Mouse (Mus musculus): ENCODE measurements at regions not wholly inside any gene's neighbourhood (a gene's known extent, or its start where the extent isn't known, plus 50 kb on each side); places are given as distances from the start of the nearest gene placed in this dataset.

GRCm38 (mm10) chr1:78050231-78050630 lies 146.7 kb downstream of the Pax3 start:
- ATAC-seq (no peak), DNase-seq (ENCODE audit: low spot score) (no peak)
- H3K9ac ChIP-seq (replicated peaks; ENCODE audit: low read depth) = no peak overlapping the region
- H3K4me3 ChIP-seq (ENCODE audit: low read depth, low read length) = no peak overlapping the region
- H3K4me2 ChIP-seq (replicated peaks; ENCODE audit: low read depth, low read length) = no peak overlapping the region
- no peaks in the 10 kb centered on the region for H3K4me1 ChIP-seq (ENCODE audit: insufficient read depth, low read depth, low read length)
- H3K36me3 ChIP-seq (ENCODE audit: insufficient read depth, low read length) = no peaks in the 10 kb centered on the region
- no peaks in the 10 kb centered on the region for H3K9me3 ChIP-seq (ENCODE audit: low read length)
- H3K27me3 ChIP-seq (replicated peaks; ENCODE audit: insufficient read depth, low read length) = no peaks in the 10 kb centered on the region
- no peak overlapping the region for H3K27ac ChIP-seq (ENCODE audit: low read length)
- no peak for TF ChIP-seq CTCF (IDR thresholded peaks at IDR 0.05)
- TF ChIP-seq EP300 (IDR thresholded peaks at IDR 0.05) = no peak
- 81% methylated on average over 3 of the region's 3 CpGs for WGBS

DNA sequence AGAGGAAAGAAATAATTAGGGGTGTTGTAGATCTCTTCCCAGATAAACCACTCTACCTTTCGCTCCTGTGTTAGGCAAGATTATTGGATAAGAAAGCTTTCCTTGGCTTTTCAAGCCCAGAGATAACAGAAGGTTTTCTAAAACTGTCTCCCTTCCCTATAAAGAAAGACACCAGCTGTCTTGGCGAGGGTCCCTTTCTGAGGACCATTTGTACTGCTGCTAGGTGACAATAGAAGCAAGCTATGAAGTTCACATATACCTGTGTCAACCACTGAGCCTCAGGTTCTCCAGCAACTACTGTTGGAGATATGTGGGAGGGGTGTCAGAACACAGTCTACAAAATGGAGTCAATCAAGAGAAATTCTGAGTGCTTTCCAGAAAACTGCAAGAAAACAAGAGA lies 164.6 kb downstream of the Pax3 start:
- no peak for ATAC-seq
- WGBS = 73% methylated on average over 2 of the region's 2 CpGs
- DNase-seq (ENCODE audit: low spot score) = no peak

DNA sequence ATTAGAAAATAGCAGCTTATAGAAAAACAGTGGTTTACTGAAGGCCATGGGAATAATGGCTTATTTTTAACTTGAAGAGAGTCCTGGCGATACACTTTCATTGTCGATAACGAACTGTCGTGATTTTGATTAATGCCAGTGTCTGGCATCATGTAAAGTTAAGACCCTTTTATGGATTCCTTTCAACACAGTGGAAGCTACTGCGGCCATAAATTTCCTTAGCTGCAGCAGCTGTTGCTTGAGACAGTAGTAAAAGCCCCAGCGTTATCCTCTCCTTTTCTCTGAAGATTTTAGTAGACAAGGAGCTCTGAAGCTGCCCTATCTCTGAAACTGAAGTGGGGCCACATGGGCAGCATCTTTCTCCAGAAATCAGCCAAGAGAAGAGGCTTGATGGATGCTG lies 175.2 kb downstream of the Pax3 start:
- Histone ChIP-seq H3K4me2 (replicated peaks; ENCODE audit: low read depth, low read length) (no peak overlapping the region), H3K4me1 (ENCODE audit: insufficient read depth, low read depth, low read length) (no peaks in the 10 kb centered on the region), H3K9ac (replicated peaks; ENCODE audit: low read depth) (no peak overlapping the region), H3K27me3 (replicated peaks; ENCODE audit: insufficient read depth, low read length) (no peaks in the 10 kb centered on the region), H3K9me3 (ENCODE audit: low read length) (no peaks in the 10 kb centered on the region), H3K27ac (ENCODE audit: low read length) (no peak overlapping the region), H3K36me3 (ENCODE audit: insufficient read depth, low read length) (no peaks in the 10 kb centered on the region), H3K4me3 (ENCODE audit: low read depth, low read length) (no peak overlapping the region)
- ATAC-seq = no peak
- TF ChIP-seq EP300 (IDR thresholded peaks at IDR 0.05) (no peak), CTCF (IDR thresholded peaks at IDR 0.05) (no peak)
- 53% methylated on average over 6 of the region's 6 CpGs for WGBS
- no peak for DNase-seq (ENCODE audit: low spot score)

More for the DNA sequence above, 164.6 kb downstream of the Pax3 start:
- Histone ChIP-seq H3K4me2 (replicated peaks; ENCODE audit: low read depth, low read length) (no peak overlapping the region), H3K9ac (replicated peaks; ENCODE audit: low read depth) (no peak overlapping the region), H3K9me3 (ENCODE audit: low read length) (no peaks in the 10 kb centered on the region), H3K36me3 (ENCODE audit: insufficient read depth, low read length) (no peaks in the 10 kb centered on the region), H3K4me1 (ENCODE audit: insufficient read depth, low read depth, low read length) (no peaks in the 10 kb centered on the region), H3K27me3 (replicated peaks; ENCODE audit: insufficient read depth, low read length) (no peaks in the 10 kb centered on the region), H3K27ac (ENCODE audit: low read length) (no peak overlapping the region), H3K4me3 (ENCODE audit: low read depth, low read length) (no peak overlapping the region)
- TF ChIP-seq CTCF (IDR thresholded peaks at IDR 0.05) (no peak), EP300 (IDR thresholded peaks at IDR 0.05) (no peak)

DNA sequence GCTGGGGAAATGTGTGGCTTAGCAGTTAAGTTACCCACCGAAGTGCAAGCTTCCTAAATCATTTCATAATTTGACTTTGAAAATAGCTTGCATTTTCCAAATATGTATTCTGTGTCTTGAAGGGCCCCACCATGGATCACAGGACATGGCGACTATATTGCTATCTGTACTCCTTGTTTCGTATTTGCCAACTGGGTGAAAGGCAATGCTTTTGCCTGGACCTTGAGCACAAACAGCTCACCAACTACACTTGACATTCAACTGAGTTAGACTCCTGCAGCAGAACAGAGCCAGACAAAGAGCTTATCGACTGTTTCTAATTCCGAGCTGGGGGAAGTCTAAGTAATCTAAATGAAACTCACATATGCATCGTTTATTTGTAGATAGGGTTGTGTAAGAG lies 175.9 kb downstream of the Pax3 start:
- Histone ChIP-seq H3K9ac (replicated peaks; ENCODE audit: low read depth) (no peak overlapping the region), H3K27me3 (replicated peaks; ENCODE audit: insufficient read depth, low read length) (no peaks in the 10 kb centered on the region), H3K9me3 (ENCODE audit: low read length) (no peaks in the 10 kb centered on the region), H3K36me3 (ENCODE audit: insufficient read depth, low read length) (no peaks in the 10 kb centered on the region), H3K27ac (ENCODE audit: low read length) (no peak overlapping the region), H3K4me3 (ENCODE audit: low read depth, low read length) (no peak overlapping the region), H3K4me1 (ENCODE audit: insufficient read depth, low read depth, low read length) (no peaks in the 10 kb centered on the region), H3K4me2 (replicated peaks; ENCODE audit: low read depth, low read length) (no peak overlapping the region)
- DNase-seq (ENCODE audit: low spot score) (no peak), ATAC-seq (no peak)
- TF ChIP-seq EP300 (IDR thresholded peaks at IDR 0.05) (no peak), CTCF (IDR thresholded peaks at IDR 0.05) (no peak)
- WGBS = 84% methylated on average over 6 of the region's 6 CpGs

DNA sequence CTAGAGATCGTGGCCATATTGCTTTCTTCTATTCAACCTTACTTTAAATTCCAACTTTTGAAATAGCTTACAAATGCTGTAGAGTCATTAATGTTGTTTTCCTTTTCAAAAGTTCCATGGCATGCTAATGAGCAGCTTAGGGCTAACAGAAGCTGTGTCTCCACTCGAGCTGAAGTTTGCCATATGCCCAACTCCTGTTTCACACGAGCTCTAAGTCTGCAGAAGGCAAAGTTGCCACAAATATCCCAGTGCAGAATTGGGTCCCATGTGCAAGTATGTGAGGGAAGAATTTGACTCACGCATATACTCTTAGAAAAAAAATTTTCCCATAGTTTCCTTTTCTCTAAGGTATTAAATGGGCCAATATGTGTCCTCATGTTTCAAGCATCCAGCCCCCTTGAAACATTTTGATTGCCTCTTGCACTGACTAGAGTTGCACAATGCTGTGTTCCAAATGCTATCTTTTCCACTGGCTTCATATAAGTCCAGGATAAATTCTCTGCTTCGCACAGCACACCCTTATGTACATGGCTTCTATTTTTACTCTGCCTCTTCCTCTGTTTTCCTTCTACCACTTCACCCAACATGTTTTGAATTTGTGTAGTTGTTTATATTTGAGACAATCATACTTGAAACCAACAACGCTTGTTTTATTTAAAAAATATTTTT lies 178.9 kb downstream of the Pax3 start:
- Histone ChIP-seq H3K4me1 (ENCODE audit: insufficient read depth, low read depth, low read length) (no peaks in the 10 kb centered on the region), H3K9me3 (ENCODE audit: low read length) (no peaks in the 10 kb centered on the region), H3K4me3 (ENCODE audit: low read depth, low read length) (no peak overlapping the region), H3K9ac (replicated peaks; ENCODE audit: low read depth) (no peak overlapping the region), H3K4me2 (replicated peaks; ENCODE audit: low read depth, low read length) (no peak overlapping the region), H3K36me3 (ENCODE audit: insufficient read depth, low read length) (no peaks in the 10 kb centered on the region), H3K27ac (ENCODE audit: low read length) (no peak overlapping the region), H3K27me3 (replicated peaks; ENCODE audit: insufficient read depth, low read length) (no peaks in the 10 kb centered on the region)
- ATAC-seq (no peak), DNase-seq (ENCODE audit: low spot score) (no peak)
- TF ChIP-seq EP300 (IDR thresholded peaks at IDR 0.05) (no peak), CTCF (IDR thresholded peaks at IDR 0.05) (no peak)
- WGBS = 72% methylated on average over 6 of the region's 6 CpGs

GRCm38 (mm10) chr1:78016541-78017267 lies 180.2 kb downstream of the Pax3 start:
- H3K27ac ChIP-seq (ENCODE audit: low read length) = no peak overlapping the region
- no peak overlapping the region for H3K4me3 ChIP-seq (ENCODE audit: low read depth, low read length)
- ATAC-seq (no peak), DNase-seq (ENCODE audit: low spot score) (no peak)
- 47% methylated on average over 18 of the region's 18 CpGs for WGBS
- TF ChIP-seq EP300 (IDR thresholded peaks at IDR 0.05) (no peak), CTCF (IDR thresholded peaks at IDR 0.05) (no peak)
- H3K36me3 ChIP-seq (ENCODE audit: insufficient read depth, low read length) = no peaks in the 10 kb centered on the region
- no peaks in the 10 kb centered on the region for H3K4me1 ChIP-seq (ENCODE audit: insufficient read depth, low read depth, low read length)
- H3K9me3 ChIP-seq (ENCODE audit: low read length) = no peaks in the 10 kb centered on the region
- no peaks in the 10 kb centered on the region for H3K27me3 ChIP-seq (replicated peaks; ENCODE audit: insufficient read depth, low read length)
- no peak overlapping the region for H3K4me2 ChIP-seq (replicated peaks; ENCODE audit: low read depth, low read length)
- H3K9ac ChIP-seq (replicated peaks; ENCODE audit: low read depth) = no peak overlapping the region

Measured in lung, postnatal 0 days (tissue).